Mouse (Mus musculus) lung, embryonic 15.5 days (tissue): ENCODE data around the gene Trio. TPM values are rescaled to one million over a fixed set of nuclear protein-coding genes. Genes with fewer than 3 reads are reported as not detected.

Experiments
- ATAC-seq: fragments of 200-750 bp; cut with Nextera tagmentation; 2 replicates; pipeline ENCODE4 v1.8.0; 2017; ENCODE audit warnings: moderate number of reproducible peaks, borderline replicate concordance; ENCODE audit not compliant: low FRiP score, low TSS enrichment; ENCODE audit errors: extremely low read depth
- H3K27ac ChIP-seq: fragments of 300-500 bp; sonication (generic); 2 replicates; pipeline ENCODE4 v1.5.1; 2015; ENCODE audit warnings: moderate library complexity, mild to moderate bottlenecking, inconsistent platforms
- H3K27me3 ChIP-seq: fragments of 300-500 bp; sonication (generic); 2 replicates; pipeline ENCODE4 v1.6.1; 2015; ENCODE audit warnings: inconsistent platforms
- H3K36me3 ChIP-seq: fragments of 300-500 bp; sonication (generic); 2 replicates; pipeline ENCODE4 v1.6.1; 2015; ENCODE audit warnings: inconsistent platforms
- H3K4me1 ChIP-seq: fragments of 300-500 bp; sonication (generic); 2 replicates; pipeline ENCODE4 v1.6.1; 2015; ENCODE audit warnings: inconsistent platforms
- H3K4me2 ChIP-seq: fragments of 300-500 bp; sonication (generic); 2 replicates; pipeline ENCODE4 v1.6.1; 2015; ENCODE audit warnings: inconsistent platforms, mild to moderate bottlenecking, moderate library complexity
- H3K4me3 ChIP-seq: fragments of 300-500 bp; sonication (generic); 2 replicates; pipeline ENCODE4 v1.5.1; 2015; ENCODE audit warnings: mild to moderate bottlenecking, inconsistent platforms
- H3K9ac ChIP-seq: fragments of 300-500 bp; sonication (generic); 2 replicates; pipeline ENCODE4 v1.6.1; 2015; ENCODE audit warnings: inconsistent platforms
- H3K9me3 ChIP-seq: fragments of 300-500 bp; sonication (generic); 2 replicates; pipeline ENCODE4 v1.6.1; 2016; ENCODE audit warnings: inconsistent platforms
- WGBS: fragments of 180-500 bp; shearing (Covaris S2); methylation state at CpG from one replicate; pipeline ENCODE4 v1.1.7; 2015; 5-methylcytosine and 5-hydroxymethylcytosine counted together
- polyA plus RNA-seq: library from polyadenylated mRNA; unstranded; fragments of >200 nt; fragmentation: Nextera tagmentation; extraction: Ambion mirVana; gene quantifications from 2 replicates; pipeline ENCODE4 v1.2.1, GENCODE M21; 2015

The Trio gene
- polyA plus RNA-seq, 1 experiment from 2014 or later = 18.7 TPM

DNA sequence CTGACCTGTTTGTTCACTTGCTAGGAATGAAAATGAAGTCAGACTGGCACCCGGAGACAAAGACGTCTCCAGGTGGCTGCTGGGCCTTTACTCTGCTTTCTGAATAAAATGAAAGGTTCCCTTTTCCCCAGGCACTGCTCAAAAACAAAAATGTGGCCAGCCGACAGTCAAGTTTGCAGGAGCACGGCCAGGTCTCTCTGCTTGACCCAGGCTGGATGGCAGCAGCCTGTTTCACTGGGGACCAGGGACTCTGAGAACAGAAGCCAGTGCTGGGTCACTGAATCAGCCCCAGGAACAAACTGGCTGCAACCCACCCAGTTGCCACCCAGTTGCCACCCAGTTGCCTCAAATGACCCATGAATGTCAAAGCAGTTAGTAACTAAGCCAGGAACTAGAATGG lies 159.2 kb downstream of the Trio start:
- peaks cover 25% of the 10 kb centered on the region for H3K36me3 ChIP-seq
- H3K9me3 ChIP-seq = no peaks in the 10 kb centered on the region
- H3K27ac ChIP-seq = no peak overlapping the region
- H3K27me3 ChIP-seq = no peaks in the 10 kb centered on the region
- no peak overlapping the region for H3K4me2 ChIP-seq
- H3K4me3 ChIP-seq = no peak overlapping the region
- 72% methylated on average over 4 of the region's 4 CpGs for WGBS
- no peak overlapping the region for H3K9ac ChIP-seq
- ATAC-seq = no peak
- H3K4me1 ChIP-seq = no peaks in the 10 kb centered on the region

DNA sequence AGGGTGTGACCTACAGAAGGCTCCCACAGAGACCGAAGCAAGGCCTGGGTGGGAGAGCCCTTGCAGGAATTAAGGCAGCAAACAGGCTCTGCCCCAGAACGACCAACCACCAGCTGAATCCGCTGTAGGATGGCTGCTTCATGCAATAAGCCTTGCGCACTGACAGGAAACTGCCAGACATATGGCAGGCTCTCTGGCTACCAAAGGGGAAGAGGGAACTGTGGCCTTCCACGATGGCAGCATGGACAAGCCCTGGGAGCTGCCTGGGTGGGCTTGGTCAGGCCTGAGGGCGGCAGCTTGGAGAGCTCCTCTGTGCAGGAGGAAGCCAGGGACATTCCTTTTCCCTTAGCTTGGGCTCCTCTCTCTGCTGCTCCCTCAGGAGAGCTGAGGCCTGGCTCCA lies 159.6 kb downstream of the Trio start:
- 77% methylated on average over 6 of the region's 6 CpGs for WGBS
- Histone ChIP-seq H3K4me3 (no peak overlapping the region), H3K9me3 (no peaks in the 10 kb centered on the region), H3K4me1 (no peaks in the 10 kb centered on the region), H3K36me3 (peaks cover 23% of the 10 kb centered on the region), H3K27ac (no peak overlapping the region), H3K27me3 (no peaks in the 10 kb centered on the region), H3K4me2 (no peak overlapping the region), H3K9ac (no peak overlapping the region)
- ATAC-seq = no peak

GRCm38 (mm10) chr15:27864397-27864796 lies 161.3 kb downstream of the Trio start:
- no peak for ATAC-seq
- Histone ChIP-seq H3K9me3 (no peaks in the 10 kb centered on the region), H3K36me3 (peaks cover 22% of the 10 kb centered on the region), H3K27me3 (no peaks in the 10 kb centered on the region), H3K27ac (no peak overlapping the region), H3K4me2 (no peak overlapping the region), H3K4me3 (no peak overlapping the region), H3K9ac (no peak overlapping the region), H3K4me1 (no peaks in the 10 kb centered on the region)
- WGBS = 86% methylated on average over 6 of the region's 6 CpGs

DNA sequence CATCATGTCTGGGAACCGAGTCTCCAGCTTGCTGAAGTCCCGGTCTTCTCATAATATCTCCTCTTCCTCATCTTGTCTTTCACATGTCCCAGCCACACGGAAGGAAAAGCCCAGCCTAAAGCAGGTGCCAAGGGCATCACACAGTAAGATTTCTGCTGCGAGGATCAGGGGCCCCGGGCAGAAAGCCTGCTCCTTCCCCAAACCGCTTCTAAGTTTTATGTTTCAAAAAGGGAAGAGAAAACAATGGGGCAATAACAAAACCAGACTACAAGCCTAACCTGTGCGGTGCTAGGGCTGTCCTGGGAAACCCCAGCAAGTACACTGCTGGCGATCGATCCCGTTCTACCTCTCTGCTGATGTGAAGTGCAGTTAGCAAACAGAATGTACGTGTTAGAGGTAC lies 162.7 kb downstream of the Trio start:
- ATAC-seq = no peak
- Histone ChIP-seq H3K36me3 (peaks cover 18% of the 10 kb centered on the region), H3K27ac (no peak overlapping the region), H3K9ac (no peak overlapping the region), H3K4me1 (peaks cover 6% of the 10 kb centered on the region; the same call in 1 of the 2 replicates), H3K4me2 (no peak overlapping the region), H3K9me3 (no peaks in the 10 kb centered on the region), H3K27me3 (no peaks in the 10 kb centered on the region), H3K4me3 (no peak overlapping the region)
- WGBS = 79% methylated on average over 11 of the region's 11 CpGs

DNA sequence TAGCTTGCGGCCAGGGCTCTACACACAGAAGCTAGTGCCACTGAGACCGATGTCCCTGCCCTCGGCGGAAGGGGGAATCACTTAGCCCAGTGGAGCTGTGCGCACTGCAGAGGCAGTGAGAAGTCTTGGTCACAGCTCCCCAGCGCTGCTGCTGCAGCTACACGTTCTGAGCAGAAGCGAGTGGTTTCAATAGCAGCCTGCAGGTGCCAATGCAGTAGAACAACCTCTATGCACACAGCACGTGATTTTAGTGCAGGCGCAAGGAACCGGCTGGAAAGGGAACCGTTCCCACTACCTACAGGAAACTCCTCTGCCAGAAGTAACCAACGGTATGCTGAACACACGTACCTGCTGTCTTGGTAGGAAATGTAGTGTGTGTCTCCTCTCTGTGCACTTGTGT lies 165.2 kb downstream of the Trio start:
- Histone ChIP-seq H3K27me3 (no peaks in the 10 kb centered on the region), H3K4me2 (no peak overlapping the region), H3K9me3 (no peaks in the 10 kb centered on the region), H3K27ac (no peak overlapping the region), H3K4me1 (peaks cover 18% of the 10 kb centered on the region; the same call in 1 of the 2 replicates), H3K4me3 (no peak overlapping the region), H3K9ac (no peak overlapping the region), H3K36me3 (peaks cover 11% of the 10 kb centered on the region)
- 88% methylated on average over 14 of the region's 14 CpGs for WGBS
- ATAC-seq = no peak

DNA sequence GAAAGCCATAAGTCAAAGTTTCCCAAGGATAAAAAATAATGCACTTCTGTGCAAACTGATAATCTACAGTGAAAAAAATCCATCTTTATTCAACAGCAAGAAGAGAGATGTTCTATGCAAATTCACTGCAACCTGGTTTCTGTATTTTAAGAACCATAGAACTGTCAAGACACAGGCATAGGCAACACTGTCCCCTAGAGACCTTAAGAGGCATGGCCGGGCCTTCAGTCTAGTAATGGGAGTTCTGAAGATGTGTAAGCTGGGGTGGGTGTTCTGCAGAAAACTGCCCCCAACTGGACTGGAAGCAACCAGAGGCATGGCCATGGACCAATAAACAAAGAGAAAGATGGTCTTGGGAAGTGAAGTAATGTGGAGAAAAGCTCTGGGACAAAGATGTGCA lies 166.1 kb downstream of the Trio start:
- Histone ChIP-seq H3K36me3 (peaks cover 15% of the 10 kb centered on the region), H3K27ac (no peak overlapping the region), H3K4me1 (peaks cover 18% of the 10 kb centered on the region; the same call in 1 of the 2 replicates), H3K9ac (no peak overlapping the region), H3K4me2 (no peak overlapping the region), H3K9me3 (no peaks in the 10 kb centered on the region), H3K4me3 (no peak overlapping the region), H3K27me3 (no peaks in the 10 kb centered on the region)
- ATAC-seq = no peak
- 73% methylated on average over 1 of the region's 1 CpGs for WGBS

DNA sequence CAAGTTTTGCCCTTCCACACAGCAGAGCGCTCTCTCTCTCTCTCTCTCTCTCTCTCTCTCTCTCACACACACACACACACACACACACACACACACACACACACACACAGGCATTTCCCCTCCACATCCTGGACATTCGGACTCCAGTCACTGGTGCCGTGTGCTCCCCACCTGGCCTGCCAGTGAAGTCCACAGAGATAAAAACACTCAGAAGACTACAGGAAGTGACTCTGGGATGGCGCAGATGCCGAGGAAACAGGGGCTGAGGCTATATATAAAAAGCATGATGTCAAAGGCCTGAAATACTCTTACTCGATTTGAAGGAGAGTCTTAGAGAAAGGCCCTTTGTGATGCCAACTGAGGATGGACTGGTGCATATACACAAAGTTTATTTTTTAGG lies 166.5 kb downstream of the Trio start:
- Histone ChIP-seq H3K4me3 (no peak overlapping the region), H3K9me3 (no peaks in the 10 kb centered on the region), H3K36me3 (peaks cover 16% of the 10 kb centered on the region), H3K4me2 (no peak overlapping the region), H3K9ac (no peak overlapping the region), H3K27ac (no peak overlapping the region), H3K4me1 (peaks cover 18% of the 10 kb centered on the region; the same call in 1 of the 2 replicates), H3K27me3 (no peaks in the 10 kb centered on the region)
- 51% methylated on average over 6 of the region's 6 CpGs for WGBS
- ATAC-seq = no peak

- Histone ChIP-seq H3K9ac (no peak overlapping the region), H3K9me3 (no peaks in the 10 kb centered on the region), H3K27me3 (no peaks in the 10 kb centered on the region), H3K27ac (no peak overlapping the region), H3K4me3 (no peak overlapping the region), H3K36me3 (peaks cover 23% of the 10 kb centered on the region), H3K4me2 (no peak overlapping the region), H3K4me1 (peaks cover 18% of the 10 kb centered on the region; the same call in 1 of the 2 replicates)
- WGBS = 56% methylated on average over 7 of the region's 7 CpGs
- no peak for ATAC-seq
These were observed 167.3 kb downstream of the Trio start for GRCm38 (mm10) chr15:27858179-27858819.

DNA sequence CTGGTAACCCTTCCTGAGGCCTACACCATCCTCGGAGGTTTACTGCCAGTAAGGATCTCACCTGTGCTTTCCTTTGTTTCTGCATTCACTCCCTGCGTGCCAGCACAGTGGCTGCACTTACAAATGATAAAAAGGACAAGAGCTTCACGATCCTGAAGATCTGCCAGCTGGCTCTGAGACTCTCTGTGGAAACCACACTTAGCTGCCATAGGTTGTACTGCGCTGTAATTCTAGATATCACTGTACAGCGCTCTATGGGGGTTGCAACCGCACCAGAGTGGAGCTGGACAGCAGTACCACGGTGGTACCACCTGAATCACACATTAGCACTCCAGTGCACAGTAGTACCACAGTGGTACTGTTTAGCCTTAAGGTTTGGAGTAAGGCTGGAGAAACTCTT lies 168.4 kb downstream of the Trio start:
- no peak overlapping the region for H3K9ac ChIP-seq
- H3K4me1 ChIP-seq = peaks cover 18% of the 10 kb centered on the region; the same call in 1 of the 2 replicates
- H3K36me3 ChIP-seq = peaks cover 20% of the 10 kb centered on the region
- no peak overlapping the region for H3K4me3 ChIP-seq
- H3K27ac ChIP-seq = no peak overlapping the region
- no peak for ATAC-seq
- WGBS = 70% methylated on average over 7 of the region's 7 CpGs
- H3K9me3 ChIP-seq = no peaks in the 10 kb centered on the region
- H3K4me2 ChIP-seq = no peak overlapping the region
- H3K27me3 ChIP-seq = no peaks in the 10 kb centered on the region

- H3K9ac ChIP-seq = no peak overlapping the region
- peaks cover 23% of the 10 kb centered on the region for H3K36me3 ChIP-seq
- WGBS = 28% methylated on average over 29 of the region's 29 CpGs
These were observed 169.4 kb downstream of the Trio start for GRCm38 (mm10) chr15:27856050-27856787.

GRCm38 (mm10) chr15:27851312-27851711 lies 174.3 kb downstream of the Trio start:
- Histone ChIP-seq H3K4me3 (no peak overlapping the region), H3K9ac (no peak overlapping the region), H3K9me3 (no peaks in the 10 kb centered on the region), H3K4me1 (0 out of 2 replicates have a peak, but pooled peaks cover 5% of the 10 kb centered on the region), H3K36me3 (peaks cover 58% of the 10 kb centered on the region), H3K4me2 (no peak overlapping the region), H3K27ac (no peak overlapping the region), H3K27me3 (no peaks in the 10 kb centered on the region)
- WGBS = 77% methylated on average over 6 of the region's 6 CpGs
- ATAC-seq = no peak

More at GRCm38 (mm10) chr15:27856050-27856787, 169.4 kb downstream of the Trio start:
- 0 out of 2 replicates have a peak overlapping the region, but pooled peaks have one; percentile 34 for H3K27ac ChIP-seq
- H3K4me1 ChIP-seq = peaks cover 18% of the 10 kb centered on the region; the same call in 1 of the 2 replicates
- no peak overlapping the region for H3K4me3 ChIP-seq
- no peak for ATAC-seq
- no peaks in the 10 kb centered on the region for H3K9me3 ChIP-seq
- no peaks in the 10 kb centered on the region for H3K27me3 ChIP-seq
- peak overlapping the region; percentile 19; the same call in 1 of the 2 replicates for H3K4me2 ChIP-seq

DNA sequence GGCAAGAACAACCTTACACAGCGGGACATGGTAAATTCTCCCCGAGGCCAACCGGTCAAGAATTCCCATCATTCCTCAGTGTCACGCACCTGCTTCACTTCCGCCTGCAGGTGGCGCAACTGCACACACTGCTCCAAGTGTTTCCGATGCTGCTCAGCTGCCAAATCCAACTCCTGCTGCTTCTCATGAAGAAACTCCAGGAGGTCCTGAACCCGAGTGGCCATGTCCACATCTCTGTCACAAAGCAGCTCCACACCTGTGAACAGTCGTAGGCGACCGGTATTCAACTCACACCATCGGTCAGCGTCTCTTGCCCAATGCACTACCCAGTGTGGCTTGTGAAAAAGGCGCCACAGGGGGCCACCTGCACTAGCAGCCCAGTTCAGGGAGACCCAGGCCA lies 174.7 kb downstream of the Trio start:
- H3K36me3 ChIP-seq = peaks cover 61% of the 10 kb centered on the region
- H3K27me3 ChIP-seq = no peaks in the 10 kb centered on the region
- no peaks in the 10 kb centered on the region for H3K9me3 ChIP-seq
- no peak overlapping the region for H3K4me3 ChIP-seq
- 86% methylated on average over 14 of the region's 14 CpGs for WGBS
- H3K4me2 ChIP-seq = no peak overlapping the region
- no peak for ATAC-seq
- H3K27ac ChIP-seq = no peak overlapping the region
- H3K4me1 ChIP-seq = 0 out of 2 replicates have a peak, but pooled peaks cover under 1% of the 10 kb centered on the region
- no peak overlapping the region for H3K9ac ChIP-seq
